Mouse (Mus musculus) spleen, adult 2 months (tissue): ENCODE data around the gene Btbd19. TPM values are rescaled to one million over a fixed set of nuclear protein-coding genes. Genes with fewer than 3 reads are reported as not detected.

Experiments used
- DNase-seq, 2 experiments: peaks; one replicate each; pipeline versions ENCODE4 v3.0.0 to v3.0.0-alpha.2; 2012 to 2021; ENCODE audit warnings: low spot score in 2 of 2, low read depth in 1 of 2
- H3K27ac ChIP-seq: fragments of 200-500 bp; 2 replicates; pipeline ENCODE4 v1.5.1; 2012; ENCODE audit warnings: low read length, inconsistent platforms; ENCODE audit not compliant: insufficient read depth
- H3K27me3 ChIP-seq: fragments of 200-500 bp; 2 replicates; pipeline ENCODE4 v1.6.1; 2012; ENCODE audit warnings: mild to moderate bottlenecking, moderate library complexity, low read length, inconsistent platforms; ENCODE audit not compliant: control insufficient read depth, insufficient read depth
- H3K36me3 ChIP-seq: fragments of 200-500 bp; 2 replicates; pipeline ENCODE4 v1.6.1; 2012; ENCODE audit warnings: mild to moderate bottlenecking, low read length, inconsistent platforms; ENCODE audit not compliant: control insufficient read depth, insufficient read depth
- H3K4me1 ChIP-seq: fragments of 200-500 bp; 2 replicates; pipeline ENCODE4 v1.6.1; 2011; ENCODE audit warnings: inconsistent platforms; ENCODE audit not compliant: control insufficient read depth, insufficient read depth, insufficient read length
- H3K4me3 ChIP-seq: fragments of 200-500 bp; 2 replicates; pipeline ENCODE4 v1.5.1; 2011; ENCODE audit warnings: mild to moderate bottlenecking, inconsistent platforms; ENCODE audit not compliant: insufficient read depth, insufficient read length; ENCODE audit errors: extremely low read depth
- CTCF ChIP-seq: fragments of 200-500 bp; IDR thresholded peaks from 2 replicates; pipeline ENCODE4 v1.5.1; 2011; ENCODE audit warnings: mild to moderate bottlenecking, inconsistent platforms; ENCODE audit not compliant: insufficient read depth, insufficient read length, insufficient replicate concordance; ENCODE audit errors: extremely low read depth
- POLR2A ChIP-seq: fragments of 200-500 bp; IDR thresholded peaks from 2 replicates; pipeline ENCODE4 v1.6.1; 2011; ENCODE audit warnings: low read depth, low read length, inconsistent platforms
- WGBS: fragments of 180-500 bp; shearing (Covaris S2); methylation state at CpG from one replicate; pipeline ENCODE4 v1.1.7; 2018; 5-methylcytosine and 5-hydroxymethylcytosine counted together
- polyA plus RNA-seq: library from polyadenylated mRNA; depleted of rRNA; stranded (reverse); fragments of >200 nt; gene quantifications from 2 replicates; pipeline ENCODE4 v1.2.3, GENCODE M21; 2012

Btbd19 gene
- polyA plus RNA-seq, 1 experiment: 15.4 TPM

GRCm38 (mm10) chr4:117124218-117124517, 1.4 kb downstream of the Btbd19 start:
- Histone ChIP-seq H3K36me3 (peaks cover 3% of the 10 kb centered on the region; the same call in 1 of the 2 replicates), H3K4me3 (no peak overlapping the region), H3K27me3 (no peaks in the 10 kb centered on the region), H3K27ac (peak overlapping the region; percentile 97), H3K4me1 (peaks cover 41% of the 10 kb centered on the region)
- TF ChIP-seq POLR2A: no peak
- TF ChIP-seq CTCF: no peak
- WGBS: 19% methylated on average over 3 of the region's 3 CpGs
- no peak for DNase-seq

GRCm38 (mm10) chr4:117123546-117124217, 1.8 kb downstream of the Btbd19 start:
- Histone ChIP-seq H3K4me1 (peaks cover 41% of the 10 kb centered on the region), H3K4me3 (no peak overlapping the region), H3K27me3 (no peaks in the 10 kb centered on the region), H3K36me3 (peaks cover under 1% of the 10 kb centered on the region; the same call in 1 of the 2 replicates), H3K27ac (peak overlapping the region; percentile 62)
- no peak for DNase-seq
- TF ChIP-seq CTCF: no peak
- TF ChIP-seq POLR2A: no peak
- 43% methylated on average over 8 of the region's 9 CpGs for WGBS

DNA sequence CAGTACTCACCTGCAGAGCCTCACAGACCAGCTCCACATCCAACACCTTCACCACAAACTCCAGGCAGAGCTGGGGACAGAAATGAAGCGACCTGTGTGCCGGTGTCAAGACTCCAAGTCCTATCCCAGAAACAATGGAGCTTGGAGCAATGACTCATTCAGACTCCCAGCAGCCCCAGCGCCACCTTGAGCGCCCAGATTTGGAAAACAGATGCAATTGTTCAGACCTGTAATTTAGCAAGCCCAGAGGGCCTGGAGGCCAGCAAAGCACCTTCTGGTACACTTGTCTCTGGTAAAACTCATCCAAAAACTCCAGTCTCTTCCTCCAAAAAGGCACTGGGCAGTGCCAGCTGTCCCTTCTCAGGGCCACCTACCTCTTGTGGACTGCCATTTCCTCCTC, 3.3 kb downstream of the Btbd19 start:
- no peaks in the 10 kb centered on the region for H3K27me3 ChIP-seq
- WGBS: 90% methylated on average over 4 of the region's 4 CpGs
- TF ChIP-seq POLR2A (no peak), CTCF (no peak)
- no peak overlapping the region for H3K27ac ChIP-seq
- H3K4me1 ChIP-seq: peaks cover 41% of the 10 kb centered on the region
- no peak overlapping the region for H3K4me3 ChIP-seq
- no peak for DNase-seq
- H3K36me3 ChIP-seq: no peaks in the 10 kb centered on the region

- no peaks in the 10 kb centered on the region for H3K36me3 ChIP-seq
- H3K4me1 ChIP-seq: peaks cover 28% of the 10 kb centered on the region
- H3K4me3 ChIP-seq: peak overlapping the region; percentile 75
- under 1% methylated on average over 69 of the region's 69 CpGs for WGBS
- peak; percentile 82 for TF ChIP-seq POLR2A
- peak; percentile 91 for TF ChIP-seq CTCF
- peak; percentile 67 to 87 for DNase-seq
- peak overlapping the region; percentile 81 for H3K27ac ChIP-seq
- no peaks in the 10 kb centered on the region for H3K27me3 ChIP-seq
Measured at GRCm38 (mm10) chr4:117120445-117121414, 4.8 kb downstream of the Btbd19 start.

DNA sequence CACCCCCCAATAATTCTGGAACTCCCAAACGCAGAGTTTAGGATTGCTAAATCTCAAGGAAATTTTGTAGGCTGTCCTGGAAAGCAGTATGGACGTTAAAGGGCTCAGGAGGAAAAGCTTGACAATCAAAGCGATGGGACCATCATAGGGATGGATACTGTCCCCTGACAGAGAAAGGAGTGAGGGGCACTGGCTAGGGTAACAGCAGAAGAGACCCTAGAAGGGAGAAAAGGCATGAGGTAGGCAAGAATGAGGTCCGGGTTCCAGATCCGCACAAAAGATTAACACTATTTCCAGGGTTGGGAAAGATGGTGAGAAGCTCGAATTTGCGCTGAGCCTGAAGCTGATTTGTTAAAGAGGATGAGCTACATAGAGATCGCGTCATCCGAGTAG, 5.5 kb downstream of the Btbd19 start:
- peak overlapping the region; percentile 72 for H3K27ac ChIP-seq
- WGBS: 8% methylated on average over 10 of the region's 10 CpGs
- no peak for DNase-seq
- no peaks in the 10 kb centered on the region for H3K27me3 ChIP-seq
- peak overlapping the region; percentile 75 for H3K4me3 ChIP-seq
- peaks cover 22% of the 10 kb centered on the region; the same call in 1 of the 2 replicates for H3K4me1 ChIP-seq
- TF ChIP-seq CTCF (no peak), POLR2A (no peak)
- no peaks in the 10 kb centered on the region for H3K36me3 ChIP-seq

- H3K4me3 ChIP-seq: peak overlapping the region; percentile 75; the same call in 1 of the 2 replicates
- no peaks in the 10 kb centered on the region for H3K27me3 ChIP-seq
- peaks cover 18% of the 10 kb centered on the region; the same call in 1 of the 2 replicates for H3K4me1 ChIP-seq
- no peak overlapping the region for H3K27ac ChIP-seq
- TF ChIP-seq CTCF: no peak
- TF ChIP-seq POLR2A: no peak
- DNase-seq: no peak
- no peaks in the 10 kb centered on the region for H3K36me3 ChIP-seq
- WGBS: 86% methylated on average over 5 of the region's 5 CpGs
Measured at GRCm38 (mm10) chr4:117119636-117120035, 5.9 kb downstream of the Btbd19 start.
